Mouse (Mus musculus): ENCODE results near the gene Bnc2. TPM values are rescaled to one million over a fixed set of nuclear protein-coding genes. Genes with fewer than 3 reads are reported as not detected.
A peak's percentile ranks its signal among the peaks of the same experiment; 100 is the strongest.

Gene Bnc2
- polyA plus RNA-seq, 1 experiment from 2014 or later = 14.0 TPM

DNA sequence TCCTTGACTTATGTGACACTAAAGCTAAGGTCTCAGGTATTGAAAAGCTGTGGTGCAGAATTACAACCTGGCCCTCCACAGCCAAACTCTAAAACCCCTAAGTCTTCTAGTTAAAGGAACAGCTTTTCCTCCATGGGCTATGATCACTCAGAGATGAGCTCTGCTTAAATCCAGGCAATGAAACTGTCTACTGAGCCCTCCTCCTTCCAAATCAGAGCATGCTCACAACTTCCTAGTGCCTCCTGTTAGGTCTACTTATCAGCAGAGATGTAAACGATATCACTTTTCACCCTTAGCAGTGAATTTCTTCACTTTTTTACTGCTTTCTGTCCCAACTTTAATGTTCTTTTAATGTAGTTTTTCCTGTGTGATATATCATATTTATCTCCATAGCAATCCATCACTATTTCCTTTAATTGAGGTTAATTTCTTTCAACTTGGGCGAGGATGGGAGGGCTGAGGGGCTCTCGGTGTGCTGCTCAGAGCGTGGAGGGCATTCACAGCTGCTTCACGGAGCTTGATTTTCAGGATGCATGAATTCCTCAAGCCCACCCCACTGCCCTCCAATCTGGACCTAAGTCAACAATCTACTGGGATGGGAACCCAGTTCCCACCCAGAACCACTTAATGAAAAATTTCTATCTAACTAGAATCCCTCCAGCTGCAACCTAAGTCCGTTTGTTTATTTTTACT lies 94.7 kb downstream of the Bnc2 start:
- WGBS = 11% methylated on average over 6 of the region's 6 CpGs
- Histone ChIP-seq H3K36me3 (ENCODE audit: control insufficient read depth, insufficient read depth, low read length) (no peaks in the 10 kb centered on the region), H3K27me3 (ENCODE audit: control insufficient read depth, insufficient read depth, low read length) (no peaks in the 10 kb centered on the region), H3K4me1 (ENCODE audit: control insufficient read depth, insufficient read depth, low read length) (0 out of 2 replicates have a peak, but pooled peaks cover 5% of the 10 kb centered on the region), H3K4me2 (replicated peaks; ENCODE audit: low read depth, low read length) (no peak overlapping the region), H3K9me3 (ENCODE audit: control insufficient read depth, low read length) (no peaks in the 10 kb centered on the region), H3K27ac (ENCODE audit: low read depth, low read length) (no peak overlapping the region), H3K4me3 (ENCODE audit: low read length) (no peak overlapping the region), H3K9ac (ENCODE audit: low read depth, low read length) (no peak overlapping the region)
- ATAC-seq (ENCODE audit: low FRiP score, low TSS enrichment) = peak; percentile 88

DNA sequence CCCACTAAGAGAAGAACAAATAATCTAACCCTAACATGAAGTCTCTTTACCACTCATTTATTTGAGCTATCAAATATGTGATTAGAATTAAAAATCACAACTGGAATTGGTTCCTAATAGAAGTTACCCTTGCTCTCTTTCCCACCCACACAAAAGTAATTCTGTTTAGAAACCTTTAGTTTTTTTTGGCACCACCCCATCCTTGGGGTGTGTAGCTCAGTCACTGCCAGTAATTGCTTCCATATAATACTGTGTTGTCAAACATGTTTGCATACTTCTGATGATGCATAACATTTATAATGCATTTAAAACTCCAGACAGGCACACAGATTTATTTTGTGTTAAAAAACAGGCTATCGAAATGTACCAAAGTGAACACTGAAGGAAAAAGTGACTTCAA lies 96.8 kb downstream of the Bnc2 start:
- Histone ChIP-seq H3K9me3 (ENCODE audit: control insufficient read depth, low read length) (no peaks in the 10 kb centered on the region), H3K27ac (ENCODE audit: low read depth, low read length) (no peak overlapping the region), H3K36me3 (ENCODE audit: control insufficient read depth, insufficient read depth, low read length) (no peaks in the 10 kb centered on the region), H3K4me3 (ENCODE audit: low read length) (no peak overlapping the region), H3K4me2 (replicated peaks; ENCODE audit: low read depth, low read length) (no peak overlapping the region), H3K27me3 (ENCODE audit: control insufficient read depth, insufficient read depth, low read length) (no peaks in the 10 kb centered on the region), H3K9ac (ENCODE audit: low read depth, low read length) (no peak overlapping the region), H3K4me1 (ENCODE audit: control insufficient read depth, insufficient read depth, low read length) (0 out of 2 replicates have a peak, but pooled peaks cover 5% of the 10 kb centered on the region)
- WGBS = 77% methylated on average over 1 of the region's 1 CpGs
- no peak for ATAC-seq (ENCODE audit: low FRiP score, low TSS enrichment)

DNA sequence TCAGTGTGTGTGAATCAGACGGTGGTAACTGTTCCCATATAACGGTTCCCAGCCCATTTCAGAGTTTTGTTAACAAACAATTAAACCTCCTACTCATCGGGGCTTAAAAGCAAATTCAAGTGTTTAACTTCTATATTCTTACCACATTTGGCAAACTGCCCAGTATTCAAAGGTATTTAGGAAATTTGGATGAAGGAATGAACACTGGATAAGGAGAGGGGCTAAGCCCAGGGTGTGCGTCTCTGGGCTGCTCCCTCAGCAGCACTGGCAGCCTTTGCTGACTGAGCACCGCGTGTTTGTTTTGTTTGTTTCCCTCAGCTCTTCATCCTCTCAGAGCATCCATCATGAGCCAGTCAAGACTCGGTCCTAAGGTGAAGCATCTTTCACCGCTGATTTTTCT lies 109.0 kb downstream of the Bnc2 start:
- Histone ChIP-seq H3K36me3 (ENCODE audit: control insufficient read depth, insufficient read depth, low read length) (no peaks in the 10 kb centered on the region), H3K4me2 (replicated peaks; ENCODE audit: low read depth, low read length) (no peak overlapping the region), H3K27me3 (ENCODE audit: control insufficient read depth, insufficient read depth, low read length) (no peaks in the 10 kb centered on the region), H3K9ac (ENCODE audit: low read depth, low read length) (no peak overlapping the region), H3K4me1 (ENCODE audit: control insufficient read depth, insufficient read depth, low read length) (no peaks in the 10 kb centered on the region), H3K4me3 (ENCODE audit: low read length) (no peak overlapping the region), H3K9me3 (ENCODE audit: control insufficient read depth, low read length) (no peaks in the 10 kb centered on the region), H3K27ac (ENCODE audit: low read depth, low read length) (no peak overlapping the region)
- WGBS = 51% methylated on average over 8 of the region's 8 CpGs
- ATAC-seq (ENCODE audit: low FRiP score, low TSS enrichment) = no peak

DNA sequence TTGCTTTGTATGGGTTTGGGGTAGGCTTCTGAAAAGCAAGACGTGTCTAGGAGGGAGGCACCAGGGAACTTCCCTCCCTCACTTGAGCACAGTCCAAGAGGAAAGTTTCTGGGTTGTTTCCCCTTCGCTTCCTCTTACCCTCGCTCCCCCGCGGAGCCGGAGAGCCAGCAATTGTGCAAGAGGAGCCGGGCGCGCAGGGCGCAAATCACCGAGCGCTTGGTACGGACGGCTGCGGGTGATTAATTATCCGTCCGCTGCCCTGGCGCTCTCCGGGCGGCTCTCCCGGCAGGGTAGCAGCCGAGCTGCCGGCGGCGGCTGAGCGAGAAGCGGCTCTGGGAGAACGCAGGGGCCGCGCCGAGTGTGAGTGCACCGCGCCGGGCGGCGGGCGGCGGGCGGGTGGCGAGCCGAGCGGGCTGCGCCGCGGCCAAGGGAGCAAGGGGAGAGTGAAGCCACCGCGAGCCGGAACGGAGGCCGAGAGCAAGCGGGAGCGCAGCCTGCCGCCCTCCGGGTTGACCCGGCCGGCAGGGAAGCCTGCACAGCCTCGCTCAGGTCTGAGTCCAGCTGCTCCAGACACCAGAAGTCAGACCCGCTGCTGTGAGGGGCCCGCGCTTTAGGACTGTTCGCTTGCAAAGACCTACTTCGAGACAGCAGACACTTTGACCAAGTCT lies 129.7 kb downstream of the Bnc2 start:
- peak overlapping the region; percentile 65 for H3K4me2 ChIP-seq (replicated peaks; ENCODE audit: low read depth, low read length)
- no peaks in the 10 kb centered on the region for H3K36me3 ChIP-seq (ENCODE audit: control insufficient read depth, insufficient read depth, low read length)
- H3K27ac ChIP-seq (ENCODE audit: low read depth, low read length) = peak overlapping the region; percentile 86
- H3K9ac ChIP-seq (ENCODE audit: low read depth, low read length) = peak overlapping the region; percentile 75
- ATAC-seq (ENCODE audit: low FRiP score, low TSS enrichment) = peak; percentile 93
- H3K27me3 ChIP-seq (ENCODE audit: control insufficient read depth, insufficient read depth, low read length) = no peaks in the 10 kb centered on the region
- peak overlapping the region; percentile 52 for H3K4me3 ChIP-seq (ENCODE audit: low read length)
- WGBS = under 1% methylated on average over 55 of the region's 62 CpGs
- no peaks in the 10 kb centered on the region for H3K9me3 ChIP-seq (ENCODE audit: control insufficient read depth, low read length)
- peaks cover 12% of the 10 kb centered on the region for H3K4me1 ChIP-seq (ENCODE audit: control insufficient read depth, insufficient read depth, low read length)

DNA sequence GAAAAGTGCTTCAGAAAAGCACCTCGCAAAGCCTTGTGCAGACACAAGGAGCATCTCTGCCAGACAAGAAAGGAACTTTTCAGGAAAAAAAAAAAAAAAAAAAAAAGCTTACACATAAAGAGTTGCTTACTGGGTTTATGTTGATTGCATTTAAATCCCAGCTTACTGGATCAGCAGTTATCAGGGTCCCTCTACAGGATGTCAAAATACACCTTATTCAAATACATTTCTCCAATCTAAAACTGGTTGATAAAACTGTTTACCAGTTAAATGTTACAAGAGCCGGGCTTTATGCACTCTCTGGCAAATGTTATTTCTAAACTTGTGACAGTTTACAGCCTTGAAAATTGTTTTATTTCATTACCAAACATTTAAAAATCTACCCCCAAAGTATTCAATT lies 130.4 kb downstream of the Bnc2 start:
- no peak overlapping the region for H3K27ac ChIP-seq (ENCODE audit: low read depth, low read length)

DNA sequence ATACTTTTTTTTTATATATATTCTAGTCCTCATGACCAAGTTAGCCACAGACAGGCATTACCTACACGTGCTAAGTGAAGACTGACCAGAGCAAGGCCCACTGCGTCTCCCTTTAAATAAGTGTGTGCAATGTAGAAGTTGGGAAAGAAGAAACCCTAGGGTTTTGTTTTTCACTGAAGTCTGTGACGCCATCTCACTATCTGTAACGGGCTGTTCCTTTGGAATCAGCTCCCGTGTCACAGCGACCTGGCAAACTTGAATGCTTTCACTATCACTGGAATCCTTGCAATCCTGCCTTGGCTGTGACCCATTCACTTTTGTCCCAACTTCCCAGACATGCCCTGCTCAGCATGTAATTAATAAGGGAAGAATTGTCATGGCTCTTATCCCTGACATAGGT lies 134.5 kb downstream of the Bnc2 start:
- H3K36me3 ChIP-seq (ENCODE audit: control insufficient read depth, insufficient read depth, low read length) = no peaks in the 10 kb centered on the region
- H3K9ac ChIP-seq (ENCODE audit: low read depth, low read length) = no peak overlapping the region
- no peak overlapping the region for H3K4me2 ChIP-seq (replicated peaks; ENCODE audit: low read depth, low read length)
- no peak overlapping the region for H3K4me3 ChIP-seq (ENCODE audit: low read length)
- no peak for ATAC-seq (ENCODE audit: low FRiP score, low TSS enrichment)
- H3K27ac ChIP-seq (ENCODE audit: low read depth, low read length) = no peak overlapping the region
- H3K4me1 ChIP-seq (ENCODE audit: control insufficient read depth, insufficient read depth, low read length) = 0 out of 2 replicates have a peak, but pooled peaks cover 4% of the 10 kb centered on the region
- WGBS = 85% methylated on average over 6 of the region's 6 CpGs
- no peaks in the 10 kb centered on the region for H3K9me3 ChIP-seq (ENCODE audit: control insufficient read depth, low read length)
- no peaks in the 10 kb centered on the region for H3K27me3 ChIP-seq (ENCODE audit: control insufficient read depth, insufficient read depth, low read length)

More for the DNA sequence above, 130.4 kb downstream of the Bnc2 start:
- Histone ChIP-seq H3K4me1 (ENCODE audit: control insufficient read depth, insufficient read depth, low read length) (peaks cover 12% of the 10 kb centered on the region), H3K27me3 (ENCODE audit: control insufficient read depth, insufficient read depth, low read length) (no peaks in the 10 kb centered on the region), H3K36me3 (ENCODE audit: control insufficient read depth, insufficient read depth, low read length) (no peaks in the 10 kb centered on the region), H3K9ac (ENCODE audit: low read depth, low read length) (no peak overlapping the region; the same call in 1 of the 2 replicates), H3K4me3 (ENCODE audit: low read length) (peak overlapping the region; percentile 52; the same call in 1 of the 2 replicates), H3K9me3 (ENCODE audit: control insufficient read depth, low read length) (no peaks in the 10 kb centered on the region), H3K4me2 (replicated peaks; ENCODE audit: low read depth, low read length) (peak overlapping the region; percentile 65)
- WGBS = 47% methylated on average over 2 of the region's 2 CpGs
- no peak for ATAC-seq (ENCODE audit: low FRiP score, low TSS enrichment)

DNA sequence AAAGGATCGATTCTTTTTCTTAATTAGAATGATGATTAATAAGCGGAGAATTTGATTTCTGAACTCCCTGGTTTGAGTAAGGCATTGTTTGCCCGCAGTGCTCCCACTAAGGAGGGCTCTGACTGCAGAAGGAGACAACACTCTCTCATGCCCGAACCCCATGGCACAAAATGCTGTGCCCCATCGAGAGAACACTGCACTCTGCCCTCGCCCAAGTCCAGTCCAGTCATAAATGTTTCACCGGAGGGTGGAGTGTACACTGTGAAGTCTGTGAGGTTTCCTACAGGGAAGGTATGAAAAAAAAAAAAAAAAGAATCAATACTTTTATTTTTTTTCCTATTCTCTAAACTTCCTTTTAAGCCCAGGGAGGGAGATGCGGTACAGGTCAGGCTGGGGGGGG lies 135.7 kb downstream of the Bnc2 start:
- no peak overlapping the region for H3K4me2 ChIP-seq (replicated peaks; ENCODE audit: low read depth, low read length)
- no peak overlapping the region for H3K9ac ChIP-seq (ENCODE audit: low read depth, low read length)
- no peak overlapping the region for H3K4me3 ChIP-seq (ENCODE audit: low read length)
- no peaks in the 10 kb centered on the region for H3K9me3 ChIP-seq (ENCODE audit: control insufficient read depth, low read length)
- H3K4me1 ChIP-seq (ENCODE audit: control insufficient read depth, insufficient read depth, low read length) = 0 out of 2 replicates have a peak, but pooled peaks cover 1% of the 10 kb centered on the region
- no peaks in the 10 kb centered on the region for H3K27me3 ChIP-seq (ENCODE audit: control insufficient read depth, insufficient read depth, low read length)
- ATAC-seq (ENCODE audit: low FRiP score, low TSS enrichment) = no peak
- WGBS = 89% methylated on average over 8 of the region's 8 CpGs
- no peaks in the 10 kb centered on the region for H3K36me3 ChIP-seq (ENCODE audit: control insufficient read depth, insufficient read depth, low read length)
- no peak overlapping the region for H3K27ac ChIP-seq (ENCODE audit: low read depth, low read length)

DNA sequence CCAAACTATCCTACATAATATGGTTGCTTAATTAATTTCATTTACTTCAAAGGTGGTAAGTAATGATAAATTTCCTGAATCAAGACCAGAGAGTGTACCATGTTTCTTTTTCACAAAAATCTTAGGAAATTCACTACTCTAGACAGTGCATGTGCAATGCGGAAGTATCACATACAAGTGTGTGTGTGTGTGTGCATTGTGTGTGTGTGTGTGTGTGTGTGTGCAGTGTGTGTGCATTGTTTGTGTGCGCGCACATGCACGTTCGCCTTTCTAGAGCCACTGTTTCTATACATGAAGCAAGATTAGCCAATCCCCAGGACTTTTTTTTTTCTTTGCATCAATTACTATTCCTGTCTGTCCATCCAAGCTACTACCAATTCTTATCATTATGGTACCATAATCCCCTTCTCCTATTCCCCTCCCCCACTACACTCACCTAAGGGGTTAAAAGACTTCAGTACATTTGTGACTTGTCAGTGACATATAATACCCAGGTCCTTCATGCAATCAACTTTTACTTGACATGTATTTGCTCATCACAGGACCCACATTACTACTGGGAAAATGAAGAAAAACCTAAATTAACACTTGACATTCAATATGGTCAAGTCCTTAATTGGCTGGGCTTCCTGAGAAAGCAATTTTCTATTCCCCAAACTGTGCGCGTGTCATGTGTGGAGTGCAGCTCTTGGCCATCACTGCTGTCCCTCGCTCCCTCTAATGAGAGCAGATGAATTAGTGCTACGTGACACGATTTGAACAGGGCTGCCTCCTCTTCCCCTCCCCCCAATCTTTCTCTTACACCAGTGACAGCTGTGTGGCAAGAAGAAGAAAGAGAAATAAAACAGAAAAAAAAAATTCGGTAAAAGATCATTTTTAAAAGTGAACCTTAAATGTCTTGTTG lies 145.9 kb downstream of the Bnc2 start:
- Histone ChIP-seq H3K27ac (ENCODE audit: low read depth, low read length) (no peak overlapping the region), H3K27me3 (ENCODE audit: control insufficient read depth, insufficient read depth, low read length) (no peaks in the 10 kb centered on the region), H3K4me2 (replicated peaks; ENCODE audit: low read depth, low read length) (no peak overlapping the region), H3K9me3 (ENCODE audit: control insufficient read depth, low read length) (no peaks in the 10 kb centered on the region), H3K36me3 (ENCODE audit: control insufficient read depth, insufficient read depth, low read length) (no peaks in the 10 kb centered on the region), H3K4me1 (ENCODE audit: control insufficient read depth, insufficient read depth, low read length) (peaks cover under 1% of the 10 kb centered on the region; the same call in 1 of the 2 replicates), H3K9ac (ENCODE audit: low read depth, low read length) (no peak overlapping the region), H3K4me3 (ENCODE audit: low read length) (no peak overlapping the region)
- ATAC-seq (ENCODE audit: low FRiP score, low TSS enrichment) = no peak
- 65% methylated on average over 11 of the region's 11 CpGs for WGBS

Measured in kidney, embryonic 14.5 days (tissue).